Mouse (Mus musculus): ENCODE data around the gene Snx17. TPM values are rescaled to one million over a fixed set of nuclear protein-coding genes. Genes with fewer than 3 reads are reported as not detected.

Gene Snx17
- polyA plus RNA-seq (2014; fragmentation: Illumina TruSeq; extraction: RNeasy Lipid Tissue Mini Kit (QIAGEN cat#74804); ENCODE audit: low read depth, low replicate concordance) = 62.4 TPM

GRCm38 (mm10) chr5:31192939-31193630 is at the start of gene Snx17, which contains the start of gene Eif2b4:
Gene Snx17 (plus strand): TSS chr5:31193227.
Gene Eif2b4 (minus strand): TSS chr5:31193430.

DNA sequence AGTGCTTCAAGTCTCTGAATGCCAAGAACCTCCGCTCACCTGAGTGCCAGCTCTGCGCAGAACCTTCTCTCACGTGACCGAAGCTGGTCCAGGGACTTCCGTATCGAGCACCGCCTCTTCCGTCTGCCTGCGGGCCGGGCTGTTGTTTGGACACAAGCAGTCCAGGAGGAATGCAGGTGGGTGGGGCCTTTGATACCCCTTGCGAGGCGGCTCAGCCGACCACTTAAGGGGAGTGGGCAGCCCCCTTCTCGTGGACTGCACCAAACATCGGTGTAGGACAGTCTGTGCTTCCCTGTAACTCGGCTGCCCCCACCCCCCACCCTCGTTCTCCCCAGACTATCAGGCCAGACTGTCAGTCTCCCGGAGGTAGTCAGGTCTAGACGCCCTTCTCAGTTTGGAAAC is 38.9 kb upstream of the Snx17 start, which contains the start of gene Mpv17:
TSS of gene Mpv17 (minus strand) at position 100 of the 402 bp plus-strand sequence.

DNA sequence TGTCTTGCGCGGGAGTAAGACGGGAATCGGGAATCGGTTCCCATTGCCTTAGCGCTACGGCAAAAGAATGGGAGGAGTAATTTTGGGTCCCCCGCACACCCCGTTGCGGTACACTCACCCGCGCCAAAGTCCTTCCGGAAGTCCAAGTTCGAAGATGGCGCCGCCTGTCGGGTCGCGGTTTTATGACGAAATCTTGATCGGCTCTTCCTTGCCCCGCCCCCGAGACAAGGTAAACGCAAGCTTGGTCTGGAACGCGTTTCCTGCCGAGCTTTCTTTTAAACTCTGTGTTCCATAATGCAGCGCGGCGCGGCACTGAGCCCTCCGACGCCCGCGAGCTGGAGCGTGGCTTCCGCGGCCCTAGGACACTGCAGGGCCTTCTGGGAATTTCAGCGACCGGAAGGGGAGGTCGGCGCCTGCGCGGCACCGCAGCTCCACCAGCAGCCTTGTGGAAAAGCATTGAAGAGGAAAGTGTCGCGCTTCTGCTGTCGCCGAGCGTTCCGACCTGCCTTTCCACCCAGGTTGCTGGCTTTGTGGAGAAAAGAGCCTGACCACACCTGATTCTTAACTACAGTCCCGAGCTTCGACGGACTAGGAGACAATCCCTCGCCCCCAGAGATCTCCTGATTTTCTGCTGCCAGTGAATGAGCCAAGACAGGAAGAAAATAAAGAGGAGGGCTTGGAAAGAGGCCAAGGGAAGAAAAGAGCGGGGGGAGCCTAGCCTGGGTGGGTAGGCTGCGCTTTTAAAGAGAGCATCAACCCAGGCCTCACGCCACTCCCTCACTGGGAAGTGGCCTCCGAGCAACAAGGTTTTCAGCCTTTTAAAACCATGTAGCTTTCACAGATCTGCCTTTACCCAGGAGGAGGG is 13.0 kb upstream of the Snx17 start, which contains the start of the genes Gm29609 and Gtf3c2:
TSS of gene Gm29609 (minus strand) at position 146 of the 865 bp plus-strand sequence.
TSS of gene Gtf3c2 (minus strand) at position 379 of the 865 bp plus-strand sequence.

GRCm38 (mm10) chr5:31201742-31202590 is 8.9 kb downstream of the Snx17 start, which contains the start of gene Zfp513:
Gene Zfp513 (minus strand): TSS chr5:31202303.

GRCm38 (mm10) chr5:31220448-31221303 is 27.6 kb downstream of the Snx17 start, which contains the start of gene Ppm1g:
Gene Ppm1g (minus strand): TSS chr5:31220687.

DNA sequence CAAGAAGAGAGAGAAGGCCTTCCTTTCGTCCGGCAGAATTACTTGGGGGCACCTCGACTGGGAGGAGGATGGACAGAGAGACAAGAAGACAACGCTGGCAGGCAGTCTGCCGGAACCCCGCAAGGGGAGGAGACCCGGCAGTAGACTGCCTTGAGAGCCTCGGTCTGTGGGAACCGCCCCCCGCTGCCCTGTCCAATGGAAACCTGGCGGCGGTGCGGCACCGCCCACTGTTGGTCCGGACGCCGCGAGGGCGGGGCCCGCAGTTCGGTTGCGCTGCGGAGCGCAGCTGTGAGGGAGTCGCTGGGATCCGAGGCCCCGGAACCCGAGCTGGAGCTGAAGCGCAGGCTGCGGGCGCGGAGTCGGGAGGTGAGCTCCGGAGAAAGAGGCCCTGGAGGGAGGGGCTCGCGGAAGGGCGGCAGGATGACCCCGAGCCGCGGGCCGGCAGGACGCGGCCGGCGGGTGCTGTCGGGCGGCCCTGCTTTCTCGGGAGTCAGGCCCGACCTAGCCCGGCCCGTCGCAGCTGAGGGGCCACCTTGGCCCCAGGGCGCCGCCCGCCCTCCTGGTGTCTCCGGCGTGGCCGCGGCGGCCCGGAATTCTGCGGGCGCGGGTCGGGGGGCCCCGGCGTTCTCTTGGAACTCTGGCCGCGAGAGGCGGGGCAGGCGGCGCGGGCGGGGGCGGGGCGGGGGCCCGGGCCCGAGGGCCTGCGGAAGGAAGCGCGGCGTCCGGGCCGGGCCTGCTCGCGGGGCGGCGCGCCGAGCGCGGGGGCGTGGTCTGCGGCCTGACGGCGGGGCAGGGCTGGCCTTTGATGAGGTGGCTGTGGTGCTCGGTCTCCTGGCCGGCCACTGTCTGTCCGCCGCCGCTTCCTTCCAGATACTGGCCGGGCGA is 47.9 kb downstream of the Snx17 start, which contains the start of the genes Nrbp1 and Gm9970:
TSS of gene Nrbp1 (plus strand) at position 228 of the 885 bp plus-strand sequence.
TSS of gene Gm9970 (minus strand) at position 596 of the 885 bp plus-strand sequence.

Other genes with a start within 250 kb of the Snx17 start
- 1.3 TPM for gene Cgref1, start 247.6 kb upstream of the Snx17 start, polyA plus RNA-seq (2014; fragmentation: Illumina TruSeq; extraction: RNeasy Lipid Tissue Mini Kit (QIAGEN cat#74804); ENCODE audit: low read depth, low replicate concordance)
- 91.3 TPM for gene Preb, start 232.9 kb upstream of the Snx17 start, polyA plus RNA-seq (2014; fragmentation: Illumina TruSeq; extraction: RNeasy Lipid Tissue Mini Kit (QIAGEN cat#74804); ENCODE audit: low read depth, low replicate concordance)
- gene Tcf23, start 224.6 kb upstream of the Snx17 start, polyA plus RNA-seq (2014; fragmentation: Illumina TruSeq; extraction: RNeasy Lipid Tissue Mini Kit (QIAGEN cat#74804); ENCODE audit: low read depth, low replicate concordance) = 2.1 TPM
- gene Atraid, start 144.9 kb upstream of the Snx17 start, polyA plus RNA-seq (2014; fragmentation: Illumina TruSeq; extraction: RNeasy Lipid Tissue Mini Kit (QIAGEN cat#74804); ENCODE audit: low read depth, low replicate concordance) = 83.6 TPM
- gene Slc5a6, start 144.3 kb upstream of the Snx17 start, polyA plus RNA-seq (2014; fragmentation: Illumina TruSeq; extraction: RNeasy Lipid Tissue Mini Kit (QIAGEN cat#74804); ENCODE audit: low read depth, low replicate concordance) = 14.1 TPM
- gene Cad, start 138.4 kb upstream of the Snx17 start, polyA plus RNA-seq (2014; fragmentation: Illumina TruSeq; extraction: RNeasy Lipid Tissue Mini Kit (QIAGEN cat#74804); ENCODE audit: low read depth, low replicate concordance) = 12.7 TPM
- not detected for gene Dnajc5g, start 86.9 kb upstream of the Snx17 start, polyA plus RNA-seq (2014; fragmentation: Illumina TruSeq; extraction: RNeasy Lipid Tissue Mini Kit (QIAGEN cat#74804); ENCODE audit: low read depth, low replicate concordance)
- gene Slc30a3, start 85.0 kb upstream of the Snx17 start, polyA plus RNA-seq (2014; fragmentation: Illumina TruSeq; extraction: RNeasy Lipid Tissue Mini Kit (QIAGEN cat#74804); ENCODE audit: low read depth, low replicate concordance) = not detected
- gene Trim54, start 76.5 kb upstream of the Snx17 start, polyA plus RNA-seq (2014; fragmentation: Illumina TruSeq; extraction: RNeasy Lipid Tissue Mini Kit (QIAGEN cat#74804); ENCODE audit: low read depth, low replicate concordance) = 266 TPM
- not detected for gene Ucn, start 54.4 kb upstream of the Snx17 start, polyA plus RNA-seq (2014; fragmentation: Illumina TruSeq; extraction: RNeasy Lipid Tissue Mini Kit (QIAGEN cat#74804); ENCODE audit: low read depth, low replicate concordance)
- 118 TPM for gene Mpv17, start 39.0 kb upstream of the Snx17 start, polyA plus RNA-seq (2014; fragmentation: Illumina TruSeq; extraction: RNeasy Lipid Tissue Mini Kit (QIAGEN cat#74804); ENCODE audit: low read depth, low replicate concordance)
- 1.3 TPM for gene Gm29609, start 13.3 kb upstream of the Snx17 start, polyA plus RNA-seq (2014; fragmentation: Illumina TruSeq; extraction: RNeasy Lipid Tissue Mini Kit (QIAGEN cat#74804); ENCODE audit: low read depth, low replicate concordance)
- 43.8 TPM for gene Gtf3c2, start 13.1 kb upstream of the Snx17 start, polyA plus RNA-seq (2014; fragmentation: Illumina TruSeq; extraction: RNeasy Lipid Tissue Mini Kit (QIAGEN cat#74804); ENCODE audit: low read depth, low replicate concordance)
- gene Eif2b4, start 203 bp downstream of the Snx17 start, polyA plus RNA-seq (2014; fragmentation: Illumina TruSeq; extraction: RNeasy Lipid Tissue Mini Kit (QIAGEN cat#74804); ENCODE audit: low read depth, low replicate concordance) = 48.9 TPM
- 10.8 TPM for gene Zfp513, start 9.1 kb downstream of the Snx17 start, polyA plus RNA-seq (2014; fragmentation: Illumina TruSeq; extraction: RNeasy Lipid Tissue Mini Kit (QIAGEN cat#74804); ENCODE audit: low read depth, low replicate concordance)
- 53.4 TPM for gene Ppm1g, start 27.5 kb downstream of the Snx17 start, polyA plus RNA-seq (2014; fragmentation: Illumina TruSeq; extraction: RNeasy Lipid Tissue Mini Kit (QIAGEN cat#74804); ENCODE audit: low read depth, low replicate concordance)
- 106 TPM for gene Nrbp1, start 47.6 kb downstream of the Snx17 start, polyA plus RNA-seq (2014; fragmentation: Illumina TruSeq; extraction: RNeasy Lipid Tissue Mini Kit (QIAGEN cat#74804); ENCODE audit: low read depth, low replicate concordance)
- gene Gm9970, start 48.0 kb downstream of the Snx17 start, polyA plus RNA-seq (2014; fragmentation: Illumina TruSeq; extraction: RNeasy Lipid Tissue Mini Kit (QIAGEN cat#74804); ENCODE audit: low read depth, low replicate concordance) = not detected
- 3.0 TPM for gene Krtcap3, start 58.5 kb downstream of the Snx17 start, polyA plus RNA-seq (2014; fragmentation: Illumina TruSeq; extraction: RNeasy Lipid Tissue Mini Kit (QIAGEN cat#74804); ENCODE audit: low read depth, low replicate concordance)
- gene Ift172, start 97.9 kb downstream of the Snx17 start, polyA plus RNA-seq (2014; fragmentation: Illumina TruSeq; extraction: RNeasy Lipid Tissue Mini Kit (QIAGEN cat#74804); ENCODE audit: low read depth, low replicate concordance) = 35.3 TPM
- 7.4 TPM for gene Fndc4, start 102.9 kb downstream of the Snx17 start, polyA plus RNA-seq (2014; fragmentation: Illumina TruSeq; extraction: RNeasy Lipid Tissue Mini Kit (QIAGEN cat#74804); ENCODE audit: low read depth, low replicate concordance)
- gene Gckr, start 104.2 kb downstream of the Snx17 start, polyA plus RNA-seq (2014; fragmentation: Illumina TruSeq; extraction: RNeasy Lipid Tissue Mini Kit (QIAGEN cat#74804); ENCODE audit: low read depth, low replicate concordance) = not detected